Mouse (Mus musculus) lung, postnatal 14 days (tissue): ENCODE measurements around the gene Gm10309.
A peak's percentile ranks its signal among the peaks of the same experiment; 100 is the strongest.

ENCODE experiments used
- DNase-seq: peaks from one replicate; pipeline ENCODE4 v3.0.0; 2021

Gene Gm10309

GRCm38 (mm10) chr17:86505183-86505631 is at the start of gene Gm10309:
TSS of gene Gm10309 (minus strand) at chr17:86505232.
- DNase-seq, result peak; percentile 69

DNA sequence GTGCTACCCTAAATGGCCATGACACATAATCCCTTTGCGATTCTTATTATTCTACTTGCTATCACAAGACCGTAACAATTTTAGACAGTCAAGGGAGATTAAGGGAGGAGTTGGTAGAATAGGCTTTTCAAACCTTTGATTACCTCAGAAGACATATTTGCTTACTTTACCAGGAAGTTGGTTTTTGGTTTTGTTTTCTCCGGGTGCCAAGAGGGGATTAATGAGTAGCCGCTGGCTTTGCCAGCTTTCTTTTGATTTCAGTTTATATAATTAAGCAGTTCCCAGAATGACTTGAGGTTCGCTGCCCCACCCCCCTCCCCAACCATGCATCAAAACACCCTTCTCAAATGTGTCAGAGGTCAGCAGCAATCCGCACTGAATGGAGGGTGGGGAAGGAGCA is 47.0 kb upstream of the Gm10309 start:
- DNase-seq, result no peak

DNA sequence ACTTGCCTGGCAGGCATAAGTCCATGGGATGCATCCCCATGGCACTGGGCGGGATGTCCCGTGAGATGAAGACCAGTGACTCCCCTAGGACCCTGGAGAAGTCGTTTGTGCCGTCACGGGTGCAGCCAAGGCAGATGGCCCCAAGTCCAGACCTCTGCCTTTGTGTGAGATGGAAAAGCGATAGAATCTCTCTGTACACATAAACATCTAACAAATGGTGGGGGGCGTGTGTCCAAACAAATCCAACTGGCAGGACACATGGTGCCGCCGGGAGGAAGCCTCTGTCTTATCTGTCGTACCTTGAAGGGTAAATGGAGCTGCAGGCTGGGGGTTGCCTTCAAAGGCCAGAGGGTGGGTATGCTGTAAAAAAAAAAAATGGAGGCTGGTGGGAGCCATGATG is 46.5 kb upstream of the Gm10309 start:
- peak; percentile 56 for DNase-seq

GRCm38 (mm10) chr17:86549128-86549527 is 44.1 kb upstream of the Gm10309 start:
- peak; percentile 72 for DNase-seq

- DNase-seq, result no peak
Observed at GRCm38 (mm10) chr17:86546529-86546928, 41.5 kb upstream of the Gm10309 start.

GRCm38 (mm10) chr17:86539881-86540430 is 34.9 kb upstream of the Gm10309 start:
- DNase-seq, result no peak

DNA sequence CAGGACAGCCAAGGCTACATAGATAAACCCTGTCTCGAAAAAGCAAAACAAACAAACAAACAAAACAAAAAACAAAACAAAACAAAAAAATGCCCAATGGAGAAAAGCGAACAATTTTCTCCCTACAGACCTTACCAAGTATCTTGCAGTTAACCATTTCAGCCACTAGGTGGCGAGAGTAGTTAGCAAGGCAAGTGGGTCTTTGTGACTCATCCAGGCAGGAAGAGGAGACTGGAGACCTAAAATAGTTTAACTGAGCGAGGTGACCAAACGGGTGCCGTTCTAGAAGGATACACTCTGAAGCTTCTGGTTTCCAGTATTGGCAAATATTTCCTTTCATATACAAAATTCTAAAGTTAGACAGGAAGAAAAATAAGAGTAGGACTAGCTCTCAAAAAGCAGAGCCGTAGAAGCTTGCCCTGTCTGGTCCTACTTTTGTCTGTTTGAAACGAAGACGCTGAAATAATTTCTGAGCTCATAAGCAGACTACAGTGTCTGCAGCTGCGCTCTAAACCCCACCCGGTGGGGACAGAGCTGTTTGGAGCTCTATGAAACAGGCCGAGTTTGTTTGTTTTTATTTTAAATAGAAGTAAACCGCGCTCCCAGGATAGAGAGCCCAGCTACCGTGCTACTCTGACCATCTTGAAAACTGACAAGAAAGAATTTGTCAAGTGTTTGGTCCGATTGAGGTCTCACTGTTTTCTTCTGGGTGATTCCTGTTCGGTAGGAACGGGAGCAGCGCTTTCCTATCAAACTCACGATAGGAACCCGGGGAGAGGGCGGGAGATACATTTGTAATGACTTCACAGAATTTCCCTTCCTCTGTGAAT is 31.0 kb upstream of the Gm10309 start:
- DNase-seq, result peak; percentile 92

DNA sequence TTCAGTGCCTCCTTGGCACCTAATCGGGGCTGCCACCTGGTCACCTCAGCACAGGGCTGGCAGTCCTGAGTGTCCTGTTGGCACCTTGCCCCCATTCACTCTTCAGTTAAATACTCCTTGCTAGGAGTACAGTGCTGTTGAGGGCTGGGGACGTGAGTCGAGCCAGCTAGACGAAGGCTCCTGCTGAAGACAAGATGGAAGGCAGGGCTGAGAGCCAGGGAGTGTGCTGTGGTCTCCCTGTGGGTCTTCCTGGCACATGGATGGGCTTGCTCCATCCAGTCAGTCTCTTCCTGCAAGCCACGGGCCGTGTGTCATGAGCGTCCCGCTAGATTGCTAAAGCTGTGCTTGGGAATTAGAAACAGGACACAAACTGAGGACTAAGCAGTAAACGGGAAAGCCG is 30.1 kb upstream of the Gm10309 start:
- DNase-seq, result peak; percentile 54

DNA sequence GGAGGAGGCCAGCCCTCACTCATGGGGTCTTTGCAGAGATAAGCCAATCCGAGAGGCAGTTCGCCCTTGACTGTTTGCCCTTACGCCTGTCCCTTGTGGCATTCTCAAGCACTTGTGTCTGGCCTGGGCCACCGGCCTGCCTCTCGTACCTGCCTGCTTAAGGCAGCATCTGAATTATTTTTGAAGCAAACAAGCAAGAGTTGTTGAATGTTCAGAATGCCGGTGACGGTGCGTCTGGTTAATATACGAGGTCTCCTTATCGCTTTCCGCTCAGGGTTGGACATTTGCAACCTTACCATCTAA is 28.5 kb upstream of the Gm10309 start:
- no peak for DNase-seq

DNA sequence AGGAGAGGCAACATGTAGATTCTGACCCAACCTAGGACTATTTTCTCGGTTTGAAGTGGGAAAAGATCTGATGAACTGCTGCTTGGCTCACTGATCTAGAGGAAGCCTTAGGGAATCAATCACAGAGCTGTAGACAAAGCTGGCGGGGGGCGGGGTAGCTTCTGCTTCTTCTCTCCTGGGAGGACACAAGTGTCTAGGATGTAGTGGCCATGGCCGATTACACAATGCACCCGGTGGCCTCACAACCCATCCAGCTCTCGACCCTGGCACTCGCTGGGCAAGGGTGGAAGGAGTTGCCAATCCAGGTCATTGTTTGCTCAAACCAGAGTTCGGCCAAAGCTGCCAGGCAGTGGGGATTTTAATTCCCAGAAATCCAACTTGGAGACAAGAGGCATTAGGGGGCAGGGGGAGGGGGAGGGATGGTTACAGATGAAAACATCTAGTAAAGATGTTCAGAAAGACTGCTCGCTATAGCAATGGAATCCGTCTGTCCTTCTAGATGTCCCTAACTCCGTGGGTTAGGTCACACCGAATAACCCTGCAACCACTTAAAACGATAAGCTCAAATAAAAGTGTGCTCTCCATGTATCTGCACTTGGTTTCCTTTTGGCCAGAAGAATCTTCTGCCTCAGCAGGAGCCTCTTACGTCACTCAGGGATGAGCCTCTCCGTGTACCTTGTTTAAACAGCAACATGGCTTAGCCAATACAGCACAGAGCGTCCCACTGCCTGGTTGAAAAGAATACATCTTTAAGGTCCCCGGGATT is 27.9 kb upstream of the Gm10309 start:
- DNase-seq, result peak; percentile 46

DNA sequence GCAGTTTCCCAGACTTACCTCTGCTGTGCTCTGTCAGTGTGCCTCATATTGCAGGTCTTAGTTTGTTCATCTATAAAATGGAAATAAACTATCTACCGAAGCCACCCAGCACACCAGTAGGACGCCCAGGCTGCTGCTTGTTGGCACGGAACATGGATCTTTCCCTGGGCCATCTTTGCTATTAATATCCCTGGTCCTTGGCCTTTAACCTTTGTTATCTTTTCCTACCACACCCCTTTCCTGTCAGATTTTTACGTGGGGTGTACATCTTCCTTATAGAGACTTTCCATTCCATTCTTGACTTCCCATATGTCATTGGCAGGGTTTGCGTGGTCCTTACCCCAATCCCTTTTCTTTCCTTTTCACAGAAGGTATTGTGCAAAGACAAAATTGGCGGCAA is 26.2 kb upstream of the Gm10309 start:
- no peak for DNase-seq

DNA sequence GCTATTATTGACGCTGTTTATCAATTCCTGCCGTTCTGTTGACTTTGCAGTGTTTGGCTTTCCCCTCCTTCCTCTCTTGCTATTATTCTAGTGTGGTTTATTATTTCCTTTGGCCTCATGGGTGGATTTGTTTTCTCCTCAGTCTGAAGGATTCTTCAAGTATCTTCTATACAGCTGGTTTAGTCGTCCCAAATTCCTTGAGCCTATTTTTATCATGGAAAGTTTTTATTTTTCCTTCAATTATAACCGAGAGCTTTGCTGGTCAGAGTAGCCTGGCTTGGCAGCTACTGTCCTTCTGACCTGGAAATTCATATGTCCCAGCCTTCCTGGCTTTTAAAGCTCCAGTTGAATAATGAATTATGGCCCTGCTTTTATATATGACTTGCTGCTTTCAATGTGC is 24.4 kb upstream of the Gm10309 start:
- no peak for DNase-seq

DNA sequence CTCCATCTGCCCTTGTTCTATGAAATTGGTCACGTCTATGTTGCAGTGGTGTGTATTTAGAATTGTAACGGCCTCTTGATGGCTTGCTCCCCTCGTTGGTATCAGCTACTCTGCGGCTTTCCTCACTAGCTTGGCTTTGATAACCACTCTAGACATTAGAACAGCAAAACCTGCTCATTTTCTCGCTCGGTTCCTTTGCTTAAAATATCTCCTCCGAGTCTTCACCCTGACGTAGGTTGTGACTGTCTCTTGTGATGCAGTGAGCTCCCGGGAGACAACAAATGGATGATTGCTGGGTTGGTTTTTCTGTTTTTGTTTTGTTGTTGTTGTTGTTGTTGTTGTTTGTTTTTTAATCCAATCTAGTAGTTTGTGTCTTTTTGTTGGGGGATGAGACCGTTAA is 24.0 kb upstream of the Gm10309 start:
- no peak for DNase-seq

- no peak for DNase-seq
Observed at GRCm38 (mm10) chr17:86527298-86527697, 22.3 kb upstream of the Gm10309 start.

- DNase-seq, result no peak
Observed at GRCm38 (mm10) chr17:86526016-86526415, 21.0 kb upstream of the Gm10309 start.

DNA sequence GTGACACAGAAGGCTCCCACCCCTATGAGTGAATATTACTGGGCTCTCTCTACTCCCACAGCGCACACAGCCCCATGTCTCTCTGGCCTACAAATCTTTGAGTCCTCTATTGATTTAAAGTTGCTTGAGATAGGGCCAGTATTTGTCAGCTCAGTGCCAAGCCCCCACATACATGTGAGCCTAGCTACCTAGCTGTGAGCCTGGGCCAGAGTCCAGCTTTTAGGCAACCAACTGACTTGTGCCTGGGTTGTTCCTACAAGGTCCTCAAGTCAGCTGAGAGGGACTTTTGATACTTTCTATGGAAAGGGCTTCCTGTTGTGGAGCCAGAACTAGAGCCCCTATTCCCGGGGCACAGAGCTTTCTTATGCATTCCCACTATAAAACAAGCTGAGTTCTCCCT is 20.0 kb upstream of the Gm10309 start:
- no peak for DNase-seq

DNA sequence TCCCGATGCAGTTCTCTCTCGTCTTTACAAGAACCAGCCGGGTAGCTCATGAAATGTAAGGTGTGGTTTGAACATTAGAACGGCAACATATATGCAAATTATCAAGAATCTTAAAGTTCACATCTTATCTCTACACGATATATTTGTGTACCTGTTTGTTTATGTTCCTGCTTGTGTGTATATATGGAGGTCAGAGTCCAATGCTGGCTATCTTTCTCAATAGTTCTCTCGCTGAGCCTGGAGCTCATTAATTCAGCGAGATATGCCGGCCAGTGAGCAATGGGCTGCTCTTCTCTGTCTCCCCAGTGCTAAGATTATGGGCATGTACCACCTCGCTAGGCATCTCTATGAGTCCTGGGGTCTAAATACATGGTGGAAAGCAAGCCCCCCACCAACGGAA is 18.8 kb upstream of the Gm10309 start:
- no peak for DNase-seq

DNA sequence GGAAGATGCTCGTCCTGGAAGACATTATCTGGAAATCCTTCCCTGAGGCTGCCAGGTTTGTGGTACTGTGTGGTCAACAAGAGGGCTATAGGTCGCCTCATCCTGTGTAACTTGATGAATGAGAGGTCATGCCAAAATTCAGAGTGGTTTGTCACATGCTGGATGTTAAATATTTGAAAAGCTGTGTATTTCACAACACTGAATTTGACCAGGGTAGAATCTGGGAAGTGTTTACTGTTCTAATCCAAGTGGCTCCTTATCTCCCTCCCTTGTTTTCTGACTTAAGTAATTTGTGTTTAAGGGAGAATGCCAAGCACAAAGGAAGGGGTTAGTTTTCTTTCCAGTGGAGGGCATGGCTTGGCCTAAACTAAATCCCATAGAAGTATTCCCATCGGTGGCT is 18.3 kb upstream of the Gm10309 start:
- DNase-seq, result no peak

DNA sequence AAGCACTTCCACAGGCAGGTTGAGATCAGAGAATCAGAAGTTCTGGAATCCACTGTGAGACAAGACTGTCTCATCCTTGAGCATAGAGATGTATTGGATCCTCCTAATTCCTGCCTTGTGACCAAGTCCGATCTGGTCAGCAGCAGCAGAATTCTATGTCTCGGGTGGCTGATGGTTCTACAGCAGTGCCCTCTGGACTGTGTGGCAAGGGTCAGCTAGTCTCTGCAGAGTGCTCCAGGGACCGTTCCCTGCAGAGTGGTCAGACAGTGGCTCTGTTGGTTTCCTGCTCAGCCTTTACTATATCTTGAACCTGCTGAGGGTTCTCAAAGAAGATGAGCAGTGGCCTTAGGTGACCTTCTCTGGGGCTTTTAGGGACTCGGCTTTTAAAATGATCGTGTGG is 17.6 kb upstream of the Gm10309 start:
- no peak for DNase-seq

DNA sequence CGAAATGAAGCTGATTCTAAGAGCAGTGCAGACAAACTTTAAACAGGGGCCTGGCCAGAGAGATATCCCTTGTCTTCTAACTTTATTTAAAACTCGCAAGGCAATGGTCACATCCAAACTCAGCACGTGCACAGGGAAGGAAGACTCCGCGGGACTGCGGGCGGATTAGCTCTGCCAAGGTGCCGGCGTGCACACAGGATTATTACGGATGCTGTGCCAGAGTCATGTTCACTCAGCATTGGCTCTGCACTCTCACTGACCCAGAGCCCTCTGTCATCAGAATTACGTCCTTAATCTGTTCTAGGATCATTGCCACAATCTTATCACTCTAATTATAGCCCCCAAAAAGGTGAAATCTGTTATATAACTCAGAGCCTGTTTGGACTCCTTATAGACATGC is 16.2 kb upstream of the Gm10309 start:
- DNase-seq, result no peak

GRCm38 (mm10) chr17:86518604-86519003 is 13.6 kb upstream of the Gm10309 start:
- DNase-seq, result no peak

- DNase-seq, result no peak
Observed at GRCm38 (mm10) chr17:86516630-86517029, 11.6 kb upstream of the Gm10309 start.

DNA sequence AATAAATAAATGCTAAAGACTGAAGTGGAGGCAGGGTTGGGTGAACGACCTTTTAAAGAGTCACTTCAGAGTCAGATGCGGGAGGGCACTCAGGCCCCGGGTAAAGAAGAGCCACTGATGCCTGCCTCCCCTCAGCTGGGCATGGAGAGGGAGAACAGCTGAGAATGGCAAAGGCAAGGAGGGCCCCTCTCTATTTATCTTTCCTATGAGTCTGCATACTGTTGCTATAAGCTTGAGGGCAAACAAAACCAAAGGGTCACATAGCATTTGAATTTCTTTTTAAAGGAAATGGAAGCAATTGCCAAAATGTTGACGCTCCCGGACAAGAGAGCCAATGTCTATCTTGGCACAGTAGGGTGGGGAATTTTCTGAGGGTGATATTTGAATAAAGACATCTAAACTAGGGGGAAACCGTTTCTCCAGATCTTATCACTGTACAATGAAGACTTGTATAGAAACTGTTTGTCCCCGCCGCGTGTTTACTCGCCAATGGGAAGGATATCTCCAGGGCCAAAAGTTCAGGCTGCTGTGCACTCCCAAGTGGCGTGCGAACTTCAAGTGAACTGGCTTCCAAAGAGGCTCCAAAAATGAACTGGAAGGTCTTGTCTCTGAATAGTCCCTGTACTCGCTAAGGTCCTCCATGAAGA is 10.1 kb upstream of the Gm10309 start:
- DNase-seq, result peak; percentile 58

DNA sequence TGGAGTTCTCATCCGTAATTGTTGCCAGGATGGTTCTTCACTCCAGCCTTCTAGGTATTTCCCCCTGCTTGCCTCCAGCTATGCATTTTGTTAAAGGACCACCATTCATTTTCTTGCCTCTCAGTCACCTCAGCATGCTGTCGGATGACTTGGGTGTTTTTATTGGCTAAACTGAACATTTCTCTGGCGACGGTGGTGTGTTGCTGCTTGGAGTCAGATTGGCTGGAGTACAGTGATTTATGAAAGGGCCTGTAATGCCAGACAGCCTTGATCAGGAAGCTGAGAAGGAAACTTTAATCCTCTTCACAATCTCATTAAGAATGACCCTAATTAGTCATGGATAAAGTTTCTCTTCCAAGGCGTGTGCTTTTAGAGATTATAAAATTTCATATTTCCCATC is 4.8 kb upstream of the Gm10309 start:
- DNase-seq, result no peak
